Mouse (Mus musculus) testis, adult 2 months (tissue): ENCODE data around the gene Rptor. TPM values are rescaled to one million over a fixed set of nuclear protein-coding genes. Genes with fewer than 3 reads are reported as not detected.

Experiments used
- H3K27ac ChIP-seq: fragments of 200-500 bp; 2 replicates; pipeline ENCODE4 v1.5.1; 2012; ENCODE audit warnings: low read depth, low read length; ENCODE audit not compliant: control insufficient read depth, insufficient read depth
- H3K27me3 ChIP-seq: fragments of 200-500 bp; 2 replicates; pipeline ENCODE4 v1.6.1; 2012; ENCODE audit warnings: mild to moderate bottlenecking, low read length, moderate library complexity; ENCODE audit not compliant: control insufficient read depth, insufficient read depth
- H3K36me3 ChIP-seq: fragments of 200-500 bp; 2 replicates; pipeline ENCODE4 v1.6.1; 2012; ENCODE audit warnings: mild to moderate bottlenecking, low read length; ENCODE audit not compliant: control insufficient read depth, insufficient read depth
- H3K4me1 ChIP-seq: fragments of 200-500 bp; 2 replicates; pipeline ENCODE4 v1.6.1; 2012; ENCODE audit warnings: low read length; ENCODE audit not compliant: control insufficient read depth, insufficient read depth
- H3K4me3 ChIP-seq: fragments of 200-500 bp; 2 replicates; pipeline ENCODE4 v1.5.1; 2012; ENCODE audit warnings: low read depth, mild to moderate bottlenecking, low read length, moderate library complexity, mixed read lengths; ENCODE audit not compliant: control insufficient read depth
- CTCF ChIP-seq: fragments of 200-500 bp; IDR thresholded peaks from 2 replicates; pipeline ENCODE4 v1.5.1; 2012; ENCODE audit warnings: low read depth, mild to moderate bottlenecking, inconsistent platforms, low read length, moderate library complexity; ENCODE audit not compliant: control insufficient read depth, insufficient read depth, insufficient replicate concordance
- POLR2A ChIP-seq: fragments of 200-500 bp; IDR thresholded peaks from 2 replicates; pipeline ENCODE4 v1.6.1; 2012; ENCODE audit warnings: low read depth, mild to moderate bottlenecking, inconsistent platforms, low read length, moderate library complexity; ENCODE audit not compliant: control insufficient read depth
- polyA plus RNA-seq: library from polyadenylated mRNA; depleted of rRNA; stranded (reverse); fragments of >200 nt; gene quantifications from 2 replicates; pipeline ENCODE4 v1.2.3, GENCODE M21; 2012

Rptor gene
- polyA plus RNA-seq, 1 experiment = 25.4 TPM

DNA sequence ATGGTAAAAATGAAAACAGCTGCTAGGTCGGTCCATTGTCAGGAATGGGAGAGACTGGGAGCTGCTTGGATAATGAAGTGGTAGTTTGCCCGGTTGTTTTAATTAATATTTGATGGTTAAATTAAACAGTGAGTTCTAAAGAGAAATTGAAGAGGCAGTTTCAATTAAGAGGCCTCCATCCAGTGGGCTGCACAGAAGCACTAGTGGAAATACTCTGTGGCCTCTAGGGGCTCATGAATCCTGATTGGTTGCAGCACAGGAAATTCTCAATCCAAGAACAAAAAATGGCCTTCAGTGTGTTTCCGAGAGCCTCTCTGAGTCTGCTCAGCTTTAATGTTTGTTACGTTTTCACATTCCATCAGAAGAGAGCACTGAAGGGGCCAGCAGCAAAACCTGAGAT lies 141.7 kb downstream of the Rptor start:
- TF ChIP-seq CTCF (no peak), POLR2A (no peak)
- Histone ChIP-seq H3K36me3 (no peaks in the 10 kb centered on the region; the same call in 1 of the 2 replicates), H3K27ac (no peak overlapping the region), H3K4me3 (no peak overlapping the region), H3K27me3 (no peaks in the 10 kb centered on the region), H3K4me1 (no peaks in the 10 kb centered on the region)

DNA sequence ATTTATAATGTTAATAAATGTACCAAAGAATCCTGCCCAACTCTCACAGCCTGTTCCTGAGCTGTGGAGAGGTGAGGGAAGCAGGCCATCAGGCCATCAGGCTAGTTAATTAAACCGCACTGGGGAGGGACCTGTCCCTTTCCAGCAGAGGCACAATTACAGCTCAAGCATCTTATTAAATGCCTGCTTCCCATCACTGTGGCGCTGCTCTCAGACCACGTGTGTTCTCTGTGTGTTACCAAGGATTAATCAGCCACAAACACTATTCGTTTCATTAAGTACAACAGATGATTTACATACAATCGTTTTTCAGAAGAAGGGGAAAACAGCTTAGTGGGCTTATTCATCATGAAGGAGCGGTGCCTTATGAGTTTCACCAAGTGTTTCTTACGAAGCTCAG lies 142.6 kb downstream of the Rptor start:
- no peaks in the 10 kb centered on the region for H3K4me1 ChIP-seq
- no peak overlapping the region for H3K4me3 ChIP-seq
- H3K36me3 ChIP-seq = no peaks in the 10 kb centered on the region; the same call in 1 of the 2 replicates
- H3K27me3 ChIP-seq = no peaks in the 10 kb centered on the region
- no peak overlapping the region for H3K27ac ChIP-seq
- TF ChIP-seq CTCF (no peak), POLR2A (no peak)

GRCm38 (mm10) chr11:119754459-119754858 lies 151.8 kb downstream of the Rptor start:
- no peaks in the 10 kb centered on the region for H3K4me1 ChIP-seq
- no peaks in the 10 kb centered on the region for H3K27me3 ChIP-seq
- TF ChIP-seq POLR2A (no peak), CTCF (no peak)
- H3K36me3 ChIP-seq = no peaks in the 10 kb centered on the region
- no peak overlapping the region for H3K27ac ChIP-seq
- H3K4me3 ChIP-seq = no peak overlapping the region

- Histone ChIP-seq H3K4me3 (no peak overlapping the region), H3K27me3 (no peaks in the 10 kb centered on the region), H3K27ac (no peak overlapping the region), H3K36me3 (no peaks in the 10 kb centered on the region), H3K4me1 (no peaks in the 10 kb centered on the region)
- TF ChIP-seq CTCF (no peak), POLR2A (no peak)
These were observed 155.5 kb downstream of the Rptor start for GRCm38 (mm10) chr11:119758214-119758613.

DNA sequence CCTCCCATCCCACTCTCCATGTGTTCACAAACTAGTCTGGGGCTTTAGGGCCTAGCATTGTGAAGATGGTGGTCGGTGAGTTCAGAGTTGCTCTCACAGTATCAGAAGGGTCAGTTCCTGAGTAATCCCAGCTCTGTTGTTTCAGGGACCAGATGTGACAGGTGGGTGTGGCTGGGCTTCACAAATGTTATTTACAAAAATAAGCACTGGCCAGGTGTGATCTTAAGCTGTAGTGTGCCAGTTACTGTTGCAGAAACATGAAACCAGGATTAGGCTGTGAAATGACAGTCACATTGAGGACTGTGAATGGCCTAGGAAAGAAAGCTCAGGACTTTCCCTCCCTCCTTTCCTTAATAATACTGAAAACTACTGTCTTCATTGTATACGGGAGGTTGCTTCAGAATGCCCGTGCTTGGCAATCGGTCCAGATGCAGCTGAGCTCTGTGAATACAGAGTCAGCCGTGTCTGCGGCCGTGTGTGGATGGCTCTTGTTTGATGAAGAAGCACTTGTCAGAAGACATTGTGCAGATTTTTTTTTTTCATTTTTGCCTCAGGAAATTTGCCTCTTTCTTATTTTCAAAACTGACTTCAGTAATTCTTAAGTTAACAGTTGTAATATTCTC lies 156.1 kb downstream of the Rptor start:
- Histone ChIP-seq H3K4me3 (no peak overlapping the region), H3K4me1 (no peaks in the 10 kb centered on the region), H3K27ac (no peak overlapping the region), H3K27me3 (no peaks in the 10 kb centered on the region), H3K36me3 (no peaks in the 10 kb centered on the region)
- TF ChIP-seq CTCF (no peak), POLR2A (no peak)

GRCm38 (mm10) chr11:119762911-119763310 lies 160.2 kb downstream of the Rptor start:
- H3K27ac ChIP-seq = no peak overlapping the region
- no peaks in the 10 kb centered on the region for H3K4me1 ChIP-seq
- no peaks in the 10 kb centered on the region for H3K27me3 ChIP-seq
- H3K4me3 ChIP-seq = no peak overlapping the region
- no peaks in the 10 kb centered on the region for H3K36me3 ChIP-seq
- no peak for TF ChIP-seq CTCF
- TF ChIP-seq POLR2A = no peak

DNA sequence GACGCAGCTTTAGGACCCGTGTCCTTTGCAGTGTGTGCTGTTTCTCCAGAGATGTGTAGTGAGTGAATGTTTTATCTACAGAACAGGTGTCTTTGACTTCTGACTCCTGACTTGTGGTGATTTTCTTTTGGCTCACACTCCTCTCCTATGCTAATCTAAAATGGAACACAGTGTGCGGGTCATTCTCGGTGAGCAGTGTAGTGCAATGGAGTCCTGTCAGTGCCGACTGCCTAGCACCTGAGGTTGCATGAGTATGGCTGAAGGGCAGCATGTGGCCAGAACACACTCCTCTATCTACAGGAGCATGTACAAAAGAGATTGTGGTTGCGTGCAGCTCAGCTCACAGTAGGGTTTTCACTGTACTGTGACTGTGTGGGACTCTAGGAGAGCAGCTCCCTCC lies 163.3 kb downstream of the Rptor start:
- Histone ChIP-seq H3K27me3 (no peaks in the 10 kb centered on the region), H3K4me1 (no peaks in the 10 kb centered on the region), H3K27ac (no peak overlapping the region), H3K4me3 (no peak overlapping the region), H3K36me3 (no peaks in the 10 kb centered on the region)
- no peak for TF ChIP-seq CTCF
